Mouse (Mus musculus) C2C12 (cell line): ENCODE measurements around the gene Trim15.

Experiments
- CTCF ChIP-seq: IDR thresholded peaks from one replicate; pipeline ENCODE4 v1.5.1; 2011; ENCODE audit not compliant: control insufficient read depth, insufficient read depth, insufficient read length
- FOSL1 ChIP-seq: IDR thresholded peaks from one replicate; pipeline ENCODE4 v1.8.0; 2011; ENCODE audit warnings: mild to moderate bottlenecking, low read length; ENCODE audit not compliant: poor library complexity, insufficient read depth, severe bottlenecking
- MAX ChIP-seq: IDR thresholded peaks from one replicate; pipeline ENCODE4 v1.6.1; 2011; ENCODE audit warnings: mild to moderate bottlenecking, control low read depth
- MYOD1 ChIP-seq: IDR thresholded peaks from one replicate; pipeline ENCODE4 v1.6.1; 2011; ENCODE audit warnings: low read depth; ENCODE audit not compliant: control insufficient read depth, insufficient read length
- USF1 ChIP-seq: IDR thresholded peaks from one replicate; pipeline ENCODE4 v1.6.1; 2011; ENCODE audit warnings: low read depth, mild to moderate bottlenecking, control low read depth, moderate library complexity

- TF ChIP-seq CTCF (no peak), MAX (no peak), MYOD1 (no peak), USF1 (no peak), FOSL1 (no peak)
Measured at GRCm38 (mm10) chr17:36900691-36901090, 33.7 kb upstream of the Trim15 start.
